Mouse (Mus musculus): Measurements from ENCODE around the gene Prokr2.

Prokr2 gene

DNA sequence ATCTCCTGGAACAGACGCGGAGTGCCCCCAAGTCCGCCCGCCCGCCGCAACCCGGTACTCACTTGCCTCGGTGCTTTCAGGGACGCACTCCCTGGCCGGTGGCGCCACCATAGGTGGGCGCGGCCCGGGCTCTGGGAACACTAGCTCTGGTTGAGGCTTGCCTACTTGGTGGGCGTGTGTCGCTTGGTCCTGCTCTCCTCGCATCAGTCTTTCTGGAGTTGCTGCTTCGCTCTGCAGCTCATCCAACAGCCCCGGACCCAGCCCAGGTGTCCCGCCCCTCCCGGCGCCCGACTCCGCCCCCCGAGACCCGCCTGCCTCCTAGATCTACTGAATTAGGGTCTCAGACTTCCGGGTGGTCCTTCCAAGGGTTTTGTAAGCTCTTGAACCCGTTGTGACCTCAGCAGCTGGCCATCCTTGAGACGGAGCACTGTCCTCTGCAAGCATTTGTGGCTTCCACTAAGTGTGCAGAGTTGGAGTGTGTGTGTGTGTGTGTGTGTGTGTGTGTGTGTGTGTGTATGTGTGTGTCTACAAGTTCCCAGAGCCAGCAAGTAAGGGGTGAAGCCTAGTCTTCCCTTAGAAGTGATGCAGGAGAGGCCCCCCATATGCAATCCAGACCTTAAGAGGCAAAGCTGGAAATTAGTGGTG is at the start of gene Prokr2:
TSS of gene Prokr2 (minus strand) at position 254 of the 645 bp plus-strand sequence.
- peak; percentile 9 for DNase-seq (ENCODE audit: extremely low read depth, insufficient read length, low spot score)

DNA sequence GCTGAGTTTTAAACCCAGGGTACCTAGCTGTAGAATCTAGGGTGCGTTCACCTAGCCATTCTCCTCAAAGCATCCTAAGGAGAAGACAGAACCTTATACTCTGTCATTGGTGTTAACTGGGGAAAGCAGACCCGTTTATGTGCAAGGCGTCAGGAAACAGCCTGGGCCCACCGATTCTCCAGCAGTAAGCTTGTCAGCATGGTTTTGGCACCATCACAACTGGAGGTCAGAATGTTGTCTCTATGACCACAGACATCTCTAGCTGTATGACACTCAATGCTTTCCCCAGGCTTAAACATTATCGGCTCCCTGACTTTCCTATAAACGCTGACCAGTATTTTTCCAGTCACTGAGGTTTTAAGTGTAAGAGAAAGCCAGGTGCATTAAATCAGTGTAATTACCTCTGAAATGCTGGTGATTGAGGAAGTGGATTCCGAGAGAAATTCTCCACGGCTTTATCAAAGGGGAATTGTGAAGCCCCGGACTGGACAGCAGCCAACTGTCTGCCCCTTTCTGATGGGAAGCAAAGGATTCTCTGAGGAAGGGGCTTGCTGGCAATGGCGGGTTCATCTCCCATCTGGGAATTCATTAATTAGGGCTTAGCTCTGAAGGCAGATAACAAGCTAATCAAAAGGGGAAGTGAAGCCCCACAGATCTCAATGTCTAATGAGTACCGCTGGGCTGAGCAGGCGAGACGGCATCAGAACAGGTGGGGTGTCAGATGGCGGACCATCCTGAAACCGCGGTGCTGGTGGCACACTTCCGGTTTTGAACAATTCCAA is 42.1 kb upstream of the Prokr2 start:
- no peak for DNase-seq (ENCODE audit: extremely low read depth, insufficient read length, low spot score)

DNA sequence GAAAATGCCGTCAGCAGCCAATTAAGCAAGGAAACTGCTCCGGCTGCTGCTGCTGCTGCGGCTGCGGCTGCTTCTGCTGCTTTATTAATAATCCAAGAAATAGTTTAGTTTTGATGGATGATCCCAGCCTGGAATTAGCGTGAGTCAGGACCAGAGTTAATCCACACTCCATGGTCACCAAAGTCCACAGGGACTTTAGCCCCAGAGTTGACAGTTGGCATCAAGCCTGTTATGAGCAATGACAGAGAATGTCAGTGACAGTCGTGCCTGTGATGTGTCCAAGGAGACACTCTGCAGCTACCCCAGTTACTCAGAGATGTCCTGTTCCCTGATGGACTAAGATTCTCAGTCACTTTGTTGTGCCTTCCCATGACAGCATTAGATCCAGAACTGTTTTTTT is 40.3 kb upstream of the Prokr2 start:
- DNase-seq (ENCODE audit: extremely low read depth, insufficient read length, low spot score) = no peak

DNA sequence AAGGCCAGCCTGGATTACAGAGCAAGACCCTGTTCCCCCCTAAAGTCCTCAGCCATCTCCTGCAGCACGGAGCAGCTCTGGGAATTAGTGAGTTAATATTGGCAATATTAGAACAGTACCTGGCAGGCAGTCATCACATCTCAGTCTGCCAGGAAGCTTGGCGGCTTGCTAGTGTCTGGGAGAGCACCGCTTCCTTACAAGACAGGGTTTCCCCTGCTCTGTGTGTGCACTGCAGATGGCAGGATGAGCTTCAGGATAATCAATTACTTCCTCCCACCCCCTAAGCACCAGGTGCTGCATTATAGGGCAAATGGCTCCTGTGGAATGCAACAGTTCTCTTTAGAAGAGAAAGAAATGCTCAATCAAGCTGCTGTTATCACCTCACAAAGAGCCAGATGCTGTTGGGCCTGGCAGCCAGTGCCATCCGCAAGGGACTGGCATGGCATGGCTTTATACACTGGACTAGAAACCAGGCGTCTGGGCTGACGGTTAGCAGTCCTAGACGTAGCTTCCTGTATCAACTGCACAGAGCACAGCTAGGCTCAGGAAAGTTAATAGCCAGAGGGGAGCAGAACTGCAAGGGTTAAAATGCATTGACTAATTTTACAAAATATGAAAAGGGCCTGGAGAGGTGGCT is 38.3 kb upstream of the Prokr2 start:
- no peak for DNase-seq (ENCODE audit: extremely low read depth, insufficient read length, low spot score)

DNA sequence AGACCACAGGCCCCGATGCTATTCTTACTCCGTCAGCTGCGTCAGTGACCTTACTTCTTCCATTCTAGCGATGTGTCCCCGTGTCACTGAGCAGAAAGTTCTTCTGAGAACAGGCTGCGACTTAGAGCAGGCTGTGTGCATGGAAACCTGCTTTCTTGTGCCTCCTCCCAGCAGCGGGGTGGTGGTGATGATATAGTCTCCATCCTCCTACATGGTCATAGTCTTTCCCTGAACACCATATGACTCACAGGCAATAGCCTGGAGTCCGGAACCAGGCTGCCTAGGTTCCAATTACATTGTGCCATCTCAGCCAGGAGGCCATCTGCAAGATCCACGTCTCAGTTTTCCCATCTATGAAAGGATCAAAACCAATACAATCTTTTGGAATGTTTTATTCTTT is 37.6 kb upstream of the Prokr2 start:
- DNase-seq (ENCODE audit: extremely low read depth, insufficient read length, low spot score) = no peak

DNA sequence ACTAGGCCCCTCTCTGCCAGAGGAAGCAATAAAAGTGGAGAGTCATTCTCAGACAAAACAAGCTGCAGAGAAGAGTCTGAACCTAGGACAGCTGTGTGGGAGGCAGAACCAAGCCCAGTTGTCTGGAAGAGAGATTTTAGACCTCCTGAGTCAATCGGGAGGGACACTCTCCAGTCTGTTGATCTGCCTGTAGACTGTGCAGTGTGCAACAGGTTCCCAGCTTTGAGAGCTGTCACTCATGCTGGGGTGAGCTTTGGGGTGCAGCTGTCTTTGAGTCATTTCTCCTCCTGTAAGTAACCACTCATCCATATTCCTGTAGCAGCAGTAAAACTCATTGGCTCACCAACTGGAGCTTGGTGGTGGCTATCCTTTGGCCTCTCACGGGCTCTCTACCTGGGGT is 33.2 kb upstream of the Prokr2 start:
- DNase-seq (ENCODE audit: extremely low read depth, insufficient read length, low spot score) = no peak

DNA sequence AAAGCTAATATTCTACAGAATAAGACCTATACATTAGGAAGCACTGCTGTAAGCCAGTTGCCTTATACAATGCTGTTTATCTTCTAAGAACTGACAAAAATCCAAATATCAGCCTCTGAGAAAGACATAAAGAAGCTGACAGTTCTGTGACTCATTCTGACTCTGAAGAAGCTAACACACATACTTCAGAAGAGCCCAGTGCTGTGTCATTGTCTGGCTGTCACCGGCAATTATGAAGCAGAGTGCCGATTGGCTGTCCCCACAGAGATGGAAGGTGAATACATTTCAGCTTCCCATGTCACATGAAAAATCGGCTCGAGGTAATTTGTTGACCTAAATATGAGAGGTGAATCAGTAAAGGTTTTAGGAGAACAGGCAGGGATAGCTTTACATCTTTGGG is 24.9 kb upstream of the Prokr2 start:
- DNase-seq (ENCODE audit: extremely low read depth, insufficient read length, low spot score) = no peak

DNA sequence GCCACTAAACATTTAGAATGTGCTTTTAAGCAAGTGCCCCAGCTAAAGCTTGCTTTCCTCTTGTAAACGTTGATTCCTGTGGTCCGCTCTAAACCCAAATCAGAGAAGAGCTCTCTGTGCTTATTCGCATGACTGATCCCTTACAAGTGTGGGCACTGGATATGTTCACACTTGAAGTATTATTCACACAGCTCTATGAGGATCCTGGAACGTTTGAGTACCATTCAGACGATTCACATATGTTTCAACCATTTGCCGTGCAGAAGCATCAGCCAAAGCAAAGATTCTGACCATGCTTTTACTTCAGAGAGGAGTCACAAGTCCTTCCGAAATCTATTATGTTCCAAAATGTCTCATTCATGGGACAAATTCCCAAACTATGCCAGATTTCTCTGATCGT is 12.9 kb upstream of the Prokr2 start:
- DNase-seq (ENCODE audit: extremely low read depth, insufficient read length, low spot score) = no peak

DNA sequence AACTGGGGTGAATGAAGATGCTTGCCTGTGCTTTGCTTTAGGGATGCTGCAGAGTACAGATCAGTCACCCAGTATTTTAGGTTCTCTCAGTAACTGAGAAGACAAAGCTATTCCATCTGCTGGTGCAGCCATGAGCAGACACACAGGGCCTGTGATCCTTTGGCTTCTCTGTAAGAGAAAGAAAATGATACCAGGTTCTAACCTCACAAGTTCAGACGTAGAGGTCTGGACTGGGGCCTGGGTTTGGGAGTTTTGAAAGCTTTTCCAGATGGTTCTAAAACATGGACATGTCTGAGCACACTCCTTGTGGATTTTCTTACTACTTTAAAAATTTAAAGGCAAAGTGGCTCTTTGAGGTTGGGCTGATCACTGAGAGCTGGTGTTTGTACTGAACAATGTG is 10.5 kb upstream of the Prokr2 start:
- no peak for DNase-seq (ENCODE audit: extremely low read depth, insufficient read length, low spot score)

DNA sequence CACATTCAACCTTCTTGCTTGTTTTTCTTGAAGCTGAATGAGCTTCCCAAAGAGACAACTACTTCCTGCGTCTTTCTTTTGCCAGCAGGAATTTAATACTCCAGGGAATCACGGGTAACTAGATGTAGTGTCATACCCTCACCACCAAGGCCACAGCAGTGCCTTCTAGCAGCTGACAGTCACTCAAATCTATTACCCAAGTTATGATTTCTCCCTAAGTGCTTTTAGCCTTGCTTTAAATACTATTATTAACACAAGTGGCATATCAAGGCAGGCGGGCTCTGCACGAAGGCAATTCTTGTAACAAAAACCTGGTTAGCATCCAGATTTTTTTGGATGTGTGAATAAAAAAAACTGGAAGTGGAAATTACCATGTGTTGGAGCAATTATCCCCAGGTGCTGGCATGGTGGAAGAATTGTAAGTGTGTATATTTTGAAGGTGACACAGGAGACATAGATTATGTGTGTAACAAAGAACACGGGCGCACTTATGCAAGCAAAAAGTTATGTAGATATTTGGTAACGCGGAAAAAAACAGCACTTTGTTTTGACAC is 5.4 kb upstream of the Prokr2 start:
- DNase-seq (ENCODE audit: extremely low read depth, insufficient read length, low spot score) = no peak

DNA sequence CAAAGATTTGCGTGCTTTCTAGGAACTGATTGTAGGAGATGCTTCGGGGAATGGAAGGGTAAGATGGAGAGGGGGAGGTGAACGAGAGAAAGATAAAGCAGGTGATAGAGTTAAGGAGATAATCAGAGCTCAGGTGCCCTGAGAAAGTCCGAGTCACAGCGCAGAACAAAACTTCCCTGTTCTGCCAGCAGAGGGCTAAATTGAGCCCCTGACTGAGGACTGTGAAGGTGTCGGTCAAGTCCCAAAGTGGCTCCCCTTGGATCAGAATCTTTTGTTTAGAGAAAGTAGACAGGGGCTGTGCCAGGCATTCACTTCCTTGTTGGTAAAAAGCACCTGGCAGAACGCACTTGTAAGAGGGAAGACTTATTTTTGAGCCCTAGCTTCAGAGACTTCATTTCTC is 4.3 kb upstream of the Prokr2 start:
- DNase-seq (ENCODE audit: extremely low read depth, insufficient read length, low spot score) = no peak

DNA sequence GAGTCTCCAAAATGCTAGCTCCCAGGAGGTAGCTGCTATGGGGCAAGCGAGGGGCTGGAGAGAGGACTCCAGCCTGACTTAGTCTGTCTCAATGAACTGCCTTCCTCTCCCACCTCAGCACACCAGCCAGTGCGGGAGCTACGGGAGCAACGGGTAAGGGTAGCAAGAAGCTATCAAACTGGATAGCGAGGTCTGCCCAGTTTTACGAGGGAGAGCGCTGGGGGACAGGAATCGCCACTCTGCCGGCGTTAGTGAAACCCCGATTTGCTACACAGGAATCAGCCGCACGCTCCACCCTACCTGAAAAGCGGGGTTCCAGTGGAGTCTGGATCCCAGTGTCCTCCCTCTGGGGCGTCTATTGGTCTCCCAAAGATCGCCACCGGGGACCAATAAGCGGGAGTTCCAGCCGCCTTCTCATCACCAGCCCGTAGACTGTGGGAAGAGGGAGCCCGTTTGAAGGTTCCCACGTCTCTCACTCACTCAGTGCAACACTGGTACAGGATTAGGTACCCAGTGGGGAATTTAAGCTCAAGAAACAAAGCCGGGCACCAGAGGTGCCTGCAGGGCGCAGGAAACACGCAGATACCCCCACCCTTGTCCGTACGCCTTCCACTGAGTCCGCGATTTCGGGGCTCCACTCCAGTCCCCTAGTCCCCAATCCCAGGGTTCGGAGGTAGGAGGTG is 595 bp downstream of the Prokr2 start:
- no peak for DNase-seq (ENCODE audit: extremely low read depth, insufficient read length, low spot score)

DNA sequence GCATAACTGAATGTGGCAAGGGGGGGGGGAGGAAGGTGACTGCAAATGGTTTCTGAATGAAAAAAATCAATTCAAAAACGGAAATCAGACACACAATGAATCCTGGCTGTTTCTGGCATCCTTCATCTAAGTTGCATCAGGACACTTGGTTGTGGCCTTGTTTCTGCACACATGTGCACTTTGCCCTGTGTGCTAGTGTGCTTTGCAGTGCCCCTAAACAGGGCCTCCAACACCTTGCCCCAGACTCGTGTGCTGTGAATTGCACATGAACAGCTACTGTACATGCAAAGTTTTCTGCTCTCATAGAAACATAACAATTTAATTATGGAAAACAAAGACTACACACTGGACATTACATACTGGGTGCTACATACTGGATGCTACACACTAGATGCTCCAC is 2.9 kb downstream of the Prokr2 start:
- no peak for DNase-seq (ENCODE audit: extremely low read depth, insufficient read length, low spot score)

DNA sequence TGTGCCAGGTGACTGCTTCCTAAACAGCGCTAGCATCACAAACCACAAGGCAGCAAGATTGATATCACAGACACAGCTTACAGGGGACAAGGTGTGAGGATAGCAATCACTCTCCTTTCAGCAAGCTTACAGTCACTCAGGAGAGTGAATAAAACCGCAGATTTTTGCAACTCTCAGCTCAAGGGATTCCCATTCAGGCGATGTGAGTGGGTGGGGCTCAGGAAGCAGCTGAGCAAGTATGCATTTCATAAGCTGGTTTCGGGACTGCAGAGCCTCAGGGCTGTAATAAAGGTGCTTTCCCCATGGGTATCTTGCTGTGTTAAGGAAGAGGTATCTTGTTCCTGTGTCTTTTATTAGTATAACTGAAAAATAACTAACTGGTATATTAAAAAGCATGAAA is 5.6 kb downstream of the Prokr2 start:
- DNase-seq (ENCODE audit: extremely low read depth, insufficient read length, low spot score) = no peak

DNA sequence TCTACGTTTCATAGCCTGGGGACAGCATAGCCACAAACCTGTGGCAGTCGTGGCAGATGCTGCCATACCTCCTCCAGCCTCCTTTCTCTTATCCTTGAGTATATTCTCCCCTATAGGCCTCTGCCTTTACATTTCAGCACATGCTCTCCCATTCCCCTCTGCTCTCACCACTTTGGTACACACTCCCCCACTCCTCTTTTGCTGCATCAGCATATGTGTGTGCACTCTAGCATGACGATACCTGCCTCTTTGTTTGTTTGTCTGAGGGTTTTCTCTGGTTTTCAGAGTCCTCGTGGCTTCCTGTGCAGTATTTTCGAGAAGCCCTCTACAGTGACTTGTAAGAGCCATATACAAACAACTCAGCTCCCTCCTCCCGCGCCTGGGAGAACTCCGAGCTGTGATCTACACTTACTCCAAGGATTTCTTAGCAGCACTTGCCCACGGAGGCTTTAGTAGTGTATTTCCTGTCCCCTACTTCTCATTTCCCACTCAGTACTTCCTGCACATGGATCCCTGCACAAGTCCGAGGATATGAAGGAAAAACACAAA is 6.6 kb downstream of the Prokr2 start:
- DNase-seq (ENCODE audit: extremely low read depth, insufficient read length, low spot score) = no peak

DNA sequence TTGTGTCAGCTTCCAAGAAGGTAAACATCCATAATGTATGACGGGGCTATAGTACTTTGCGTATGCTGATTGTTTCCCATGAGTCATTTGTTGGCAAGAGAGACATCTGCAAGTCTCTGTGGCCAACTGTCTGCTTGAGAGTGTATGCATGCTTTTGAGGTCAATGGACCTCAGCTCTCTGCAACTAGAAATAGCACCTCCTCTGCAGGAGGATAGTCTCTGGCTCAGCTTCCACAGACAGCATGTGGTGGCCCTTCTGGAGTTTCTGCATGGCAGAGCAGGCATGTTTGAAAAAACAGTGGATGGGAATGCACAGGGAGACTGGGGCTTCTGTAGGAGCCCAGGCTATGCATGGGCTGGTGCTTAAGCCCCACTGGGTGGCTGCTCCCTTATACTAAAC is 7.8 kb downstream of the Prokr2 start:
- DNase-seq (ENCODE audit: extremely low read depth, insufficient read length, low spot score) = no peak

DNA sequence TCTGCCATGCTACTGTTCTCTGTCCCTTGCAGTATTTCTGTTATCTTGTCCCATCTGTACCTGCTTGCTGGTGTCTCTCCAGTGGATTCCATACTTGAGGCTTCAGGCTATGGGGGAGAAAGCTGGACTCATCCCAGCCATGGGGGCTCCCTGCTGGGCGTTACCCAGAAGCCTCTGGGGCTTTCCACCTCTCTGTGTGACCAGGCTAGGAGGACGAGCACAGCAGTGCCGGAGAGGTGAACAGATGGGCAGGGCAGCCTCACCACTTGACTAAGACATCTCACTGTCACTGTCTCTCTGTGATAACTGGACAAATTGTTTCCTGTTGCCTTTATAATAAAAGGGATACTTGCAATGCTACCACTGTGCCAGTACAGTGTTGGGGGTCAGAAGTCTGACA is 9.5 kb downstream of the Prokr2 start:
- DNase-seq (ENCODE audit: extremely low read depth, insufficient read length, low spot score) = no peak

DNA sequence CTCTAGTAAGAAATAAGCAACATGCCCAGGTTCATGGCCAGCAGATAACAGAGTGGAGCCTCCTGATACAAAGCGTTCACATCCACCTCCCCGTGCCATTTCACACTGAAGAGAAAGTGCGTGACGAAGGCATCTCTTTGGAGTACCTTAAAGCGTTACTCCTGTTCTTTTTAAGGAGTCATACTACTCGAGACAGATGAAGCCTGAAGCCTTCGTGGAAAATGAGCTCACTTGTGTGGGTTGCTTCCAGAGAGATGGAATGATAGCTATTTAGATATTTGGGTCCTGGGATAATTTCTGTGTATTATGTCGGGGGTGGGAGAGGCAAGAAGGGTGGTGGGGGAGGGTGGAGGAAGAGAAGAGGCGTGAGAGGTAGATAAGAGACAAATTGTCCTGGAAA is 10.1 kb downstream of the Prokr2 start:
- no peak for DNase-seq (ENCODE audit: extremely low read depth, insufficient read length, low spot score)

DNA sequence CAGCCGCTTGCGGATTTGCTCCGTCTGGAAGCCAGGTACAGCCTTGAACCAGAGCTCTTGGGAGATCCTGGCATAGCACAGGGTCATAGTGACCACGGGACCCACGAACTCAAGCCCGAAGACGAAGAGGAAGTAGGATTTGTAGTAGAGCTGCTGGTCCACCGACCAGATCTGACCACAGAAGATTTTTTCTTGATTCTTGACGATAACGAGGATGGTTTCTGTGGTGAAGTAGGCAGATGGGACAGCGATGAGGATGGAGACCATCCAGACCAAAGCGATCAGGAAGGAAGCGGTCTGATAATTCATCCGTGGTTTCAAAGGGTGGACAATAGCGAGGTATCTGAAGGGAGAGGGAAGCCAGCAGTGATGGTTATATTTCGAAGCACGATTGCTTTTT is 11.5 kb downstream of the Prokr2 start:
- no peak for DNase-seq (ENCODE audit: extremely low read depth, insufficient read length, low spot score)

DNA sequence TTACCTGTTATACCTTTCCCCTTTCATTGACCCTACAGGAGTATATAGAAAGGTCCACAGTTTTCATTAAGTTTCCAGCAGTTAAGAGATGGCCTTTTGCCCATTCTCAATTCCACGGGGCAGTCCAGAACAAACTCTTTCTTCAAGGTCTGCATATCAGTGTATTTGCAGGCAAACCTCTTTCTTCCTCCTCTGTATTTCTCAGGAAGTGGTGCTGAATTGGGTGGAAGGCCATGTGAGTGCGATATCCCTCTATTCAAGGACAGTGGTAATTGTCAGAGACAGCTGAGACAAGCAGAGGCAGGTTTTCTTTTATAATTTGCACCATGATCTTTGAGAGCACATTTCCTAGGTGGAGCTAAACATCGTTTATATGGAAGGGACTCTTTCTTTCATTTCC is 16.8 kb downstream of the Prokr2 start:
- no peak for DNase-seq (ENCODE audit: extremely low read depth, insufficient read length, low spot score)

DNA sequence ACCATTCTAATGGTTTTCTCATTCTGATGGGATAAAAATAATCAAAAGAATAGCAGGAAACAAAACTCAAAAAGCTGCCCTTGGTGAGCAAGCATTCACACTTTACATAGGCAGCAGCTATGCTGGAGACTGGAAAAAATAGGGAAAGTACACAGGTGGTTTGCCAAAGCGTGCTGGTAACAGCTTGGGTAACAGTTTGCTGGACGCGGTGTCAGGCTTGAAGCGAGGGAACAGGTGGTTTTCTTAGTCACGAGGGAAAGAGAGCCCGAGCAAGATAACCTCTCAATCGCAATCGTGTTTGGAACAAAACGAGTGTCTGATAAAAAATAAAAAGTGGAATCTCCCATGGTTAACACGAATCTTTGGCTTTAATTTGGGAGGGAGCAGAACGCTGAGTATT is 41.4 kb downstream of the Prokr2 start:
- no peak for DNase-seq (ENCODE audit: extremely low read depth, insufficient read length, low spot score)
